Mouse (Mus musculus) left cerebral cortex, postnatal 14 days (tissue): ENCODE data around the gene Srp14. TPM values are rescaled to one million over a fixed set of nuclear protein-coding genes. Genes with fewer than 3 reads are reported as not detected.

Source experiments
- DNase-seq, 2 experiments: peaks; one replicate each; pipeline ENCODE4 v3.0.0; 2021 to 2022; ENCODE audit warnings: low spot score in 2 of 2, mixed read lengths in 1 of 2
- intact Hi-C: fragments of 180-260 bp; cut with DNase I; formaldehyde crosslinking; loops from one replicate; pipeline ENCODE4 v1.15.1; 2025
- total RNA-seq, 2 experiments: library from RNA; stranded (reverse); gene quantifications; 2 replicates each; pipeline ENCODE4 v1.2.3; 2021

Gene Srp14
- total RNA-seq, 2 experiments from 2014 or later = 157 to 167 TPM

- DNase-seq = no peak
- intact Hi-C loops = no loop called here
Measured at GRCm38 (mm10) chr2:118491741-118492395, 12.4 kb upstream of the Srp14 start.

- intact Hi-C loops = no loop called here
- DNase-seq = peak; percentile 37 to 48
Measured at GRCm38 (mm10) chr2:118491281-118491731, 11.8 kb upstream of the Srp14 start.

DNA sequence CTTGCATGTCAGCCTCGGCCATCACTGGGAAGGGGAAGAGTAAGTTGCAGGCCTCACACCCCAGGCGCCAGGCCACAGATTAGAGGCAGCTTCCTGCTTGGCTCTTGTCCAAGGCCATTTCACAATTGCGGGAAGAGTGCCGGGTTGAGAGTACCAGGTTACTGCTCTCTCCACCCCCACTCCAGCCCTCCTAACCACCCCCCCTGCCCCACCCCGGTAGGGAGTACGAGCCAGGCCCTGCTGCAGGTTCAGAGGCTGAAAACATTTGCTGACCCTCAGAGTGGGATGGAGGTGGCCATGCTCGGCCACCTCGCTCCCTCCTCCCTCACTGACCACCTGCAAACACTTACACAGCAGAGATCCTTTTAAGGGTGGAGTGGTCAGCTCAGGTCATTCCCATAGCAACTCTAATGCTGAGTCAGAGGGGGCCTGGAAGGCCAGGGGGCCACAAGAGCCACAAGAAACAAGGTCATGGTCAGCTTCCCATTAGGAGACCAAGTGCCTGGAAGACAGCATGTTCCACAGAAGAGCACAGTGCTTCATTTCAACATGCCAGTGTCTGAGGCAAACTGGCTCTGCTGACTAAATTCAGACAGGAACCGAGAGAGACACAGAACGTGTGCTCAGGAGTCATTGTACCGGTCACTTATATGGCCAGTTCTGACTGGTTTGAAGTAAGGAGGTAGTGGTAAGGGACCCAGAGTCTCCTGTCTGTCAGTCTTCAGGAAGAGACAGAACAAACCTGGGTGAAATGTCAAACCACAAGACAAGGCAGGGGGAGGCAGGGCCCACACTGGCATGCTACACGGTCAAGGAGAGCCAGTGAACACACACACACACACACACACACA, 11.0 kb upstream of the Srp14 start:
- peak; percentile 37 to 59 for DNase-seq
- intact Hi-C loops = no loop called here

- intact Hi-C loops = loop anchor here (2.0 to 10.0 kb wide), 5 partner anchors 59 to 397 kb away; partner anchors contain the start of genes Bmf and Inafm2
Measured at GRCm38 (mm10) chr2:118487806-118488205, 8.3 kb upstream of the Srp14 start.

DNA sequence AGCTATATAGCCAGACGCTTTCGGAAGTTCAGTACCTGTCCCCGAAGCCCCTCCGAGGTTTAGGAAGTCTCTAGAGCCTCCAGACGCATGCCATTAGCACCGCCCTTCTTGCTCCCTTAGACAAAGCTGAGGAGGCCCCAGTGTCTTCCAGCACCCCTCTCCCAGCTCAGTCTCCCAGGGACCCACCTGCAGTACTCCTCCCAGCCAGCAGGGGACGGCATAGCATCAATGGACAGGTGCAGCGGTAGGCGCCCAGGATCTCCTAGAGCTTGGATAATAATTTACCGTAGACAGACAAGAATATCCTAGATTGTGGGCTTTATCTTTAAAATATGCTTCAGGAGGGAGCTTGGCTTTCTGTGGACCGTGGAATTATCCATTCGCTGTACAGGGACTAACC, 7.4 kb upstream of the Srp14 start:
- peak; percentile 75 to 80 for DNase-seq
- intact Hi-C loops = loop anchor here (2.0 to 10.0 kb wide), 5 partner anchors 60 to 398 kb away; partner anchors contain the start of genes Bmf and Inafm2

More at GRCm38 (mm10) chr2:118487806-118488205, 8.3 kb upstream of the Srp14 start:
- no peak for DNase-seq

DNA sequence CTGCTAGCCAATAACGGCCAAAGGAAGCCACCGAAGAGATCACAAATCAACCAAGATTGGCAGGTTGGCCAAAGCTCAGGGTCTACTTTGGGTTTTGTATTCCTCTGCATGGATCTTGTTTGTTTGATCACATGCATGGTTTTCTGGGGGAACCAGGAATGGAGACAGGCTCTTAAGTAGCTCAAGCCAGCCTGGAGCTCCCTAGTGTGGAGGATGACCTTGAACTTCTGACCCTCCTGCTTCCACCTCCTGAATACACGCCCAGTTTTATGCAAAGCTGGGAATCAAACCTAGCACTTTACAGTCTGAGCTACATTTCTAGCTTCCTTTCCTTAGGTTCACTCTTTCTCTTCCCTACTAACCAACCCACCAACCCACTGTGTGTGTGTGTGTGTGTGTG, 5.9 kb upstream of the Srp14 start:
- no peak for DNase-seq
- intact Hi-C loops = loop anchor here (5.0 to 10.0 kb wide), 4 partner anchors 62 to 399 kb away; partner anchors contain the start of genes Bmf and Inafm2

GRCm38 (mm10) chr2:118484386-118484898, 4.9 kb upstream of the Srp14 start:
- intact Hi-C loops = loop anchor here (10.0 kb wide), 2 partner anchors 260 to 400 kb away; partner anchors contain the start of gene Inafm2
- no peak for DNase-seq

GRCm38 (mm10) chr2:118483032-118483431, 3.5 kb upstream of the Srp14 start:
- DNase-seq = no peak
- intact Hi-C loops = loop anchor here (10.0 kb wide), 2 partner anchors 262 to 402 kb away; partner anchors contain the start of gene Inafm2

DNA sequence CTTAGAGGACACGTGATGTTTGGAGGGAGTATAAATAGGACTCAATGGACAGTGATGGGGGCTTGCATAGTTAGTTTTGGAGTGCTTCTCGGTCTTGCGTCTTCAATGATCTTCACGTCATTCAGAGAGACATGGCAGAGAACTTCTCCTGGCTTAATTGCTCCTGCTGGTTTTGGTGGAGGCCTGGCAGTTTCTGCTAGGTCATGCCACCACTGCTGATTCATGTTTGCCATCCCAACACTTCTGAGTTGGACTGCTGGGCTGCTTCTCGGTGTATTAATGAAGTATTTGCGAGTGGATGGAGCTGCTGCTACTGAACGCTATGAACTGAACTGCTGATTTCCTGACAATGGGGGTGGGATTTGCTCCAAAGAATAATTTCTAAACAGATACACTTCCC, 1.4 kb upstream of the Srp14 start:
- DNase-seq = no peak
- intact Hi-C loops = loop anchor here (10.0 kb wide), 2 partner anchors 264 to 404 kb away; partner anchors contain the start of gene Inafm2

- intact Hi-C loops = loop anchor here (5.0 kb wide), 1 partner anchor 217 kb away; no protein-coding TSS in a partner anchor
- DNase-seq = no peak
Measured at GRCm38 (mm10) chr2:118478833-118479549, 520 bp downstream of the Srp14 start.

GRCm38 (mm10) chr2:118468354-118468753, 11.2 kb downstream of the Srp14 start:
- no peak for DNase-seq
- intact Hi-C loops = no loop called here

DNA sequence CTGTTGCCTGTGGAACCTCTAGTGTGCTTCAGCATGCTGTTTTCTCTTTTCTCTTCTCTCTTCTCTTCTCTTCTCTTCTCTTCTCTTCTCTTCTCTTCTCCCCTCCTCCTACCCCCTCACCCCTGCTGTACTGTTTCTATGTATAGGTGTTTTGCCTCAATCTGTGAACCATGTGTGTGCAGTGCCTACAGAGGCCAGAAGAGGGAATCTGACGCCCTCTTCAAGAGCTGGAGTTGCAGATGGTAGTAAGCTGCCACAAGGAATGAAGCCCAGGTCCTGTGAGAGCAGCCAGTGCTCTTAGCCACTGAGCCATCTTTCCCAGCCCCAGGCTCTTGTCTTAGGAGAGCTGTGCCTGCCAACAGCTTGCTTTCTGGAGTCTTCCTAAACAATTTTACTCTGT, 12.9 kb downstream of the Srp14 start:
- no peak for DNase-seq
- intact Hi-C loops = no loop called here

DNA sequence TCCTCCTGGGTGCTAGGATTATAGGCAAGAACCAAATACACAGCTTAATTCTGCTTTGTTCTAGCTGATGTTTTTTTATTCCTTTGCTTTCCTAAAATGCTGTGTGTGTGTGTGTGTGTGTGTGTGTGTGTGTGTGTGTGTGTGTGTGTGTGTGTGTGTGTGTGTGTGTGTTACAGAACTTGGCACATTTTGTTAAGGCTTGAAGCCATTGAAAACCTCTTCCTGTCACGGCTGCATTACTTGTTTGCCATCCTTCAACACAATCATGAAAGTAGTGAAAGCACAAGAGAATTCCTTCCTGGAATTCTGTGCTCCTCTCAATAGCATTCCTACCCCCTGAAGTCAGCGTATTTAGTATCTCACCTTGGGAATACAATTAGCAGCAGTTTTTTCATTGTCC, 13.6 kb downstream of the Srp14 start:
- intact Hi-C loops = no loop called here
- DNase-seq = no peak

GRCm38 (mm10) chr2:118464450-118464849, 15.1 kb downstream of the Srp14 start:
- intact Hi-C loops = no loop called here
- no peak for DNase-seq

GRCm38 (mm10) chr2:118463480-118463879, 16.0 kb downstream of the Srp14 start:
- intact Hi-C loops = no loop called here
- peak in 1 of 2 experiments; percentile 36 for DNase-seq

GRCm38 (mm10) chr2:118461480-118462165, 17.9 kb downstream of the Srp14 start:
- intact Hi-C loops = no loop called here

GRCm38 (mm10) chr2:118457463-118458261, 21.8 kb downstream of the Srp14 start:
- peak; percentile 60 to 76 for DNase-seq
- intact Hi-C loops = no loop called here

More at GRCm38 (mm10) chr2:118461480-118462165, 17.9 kb downstream of the Srp14 start:
- DNase-seq = no peak

DNA sequence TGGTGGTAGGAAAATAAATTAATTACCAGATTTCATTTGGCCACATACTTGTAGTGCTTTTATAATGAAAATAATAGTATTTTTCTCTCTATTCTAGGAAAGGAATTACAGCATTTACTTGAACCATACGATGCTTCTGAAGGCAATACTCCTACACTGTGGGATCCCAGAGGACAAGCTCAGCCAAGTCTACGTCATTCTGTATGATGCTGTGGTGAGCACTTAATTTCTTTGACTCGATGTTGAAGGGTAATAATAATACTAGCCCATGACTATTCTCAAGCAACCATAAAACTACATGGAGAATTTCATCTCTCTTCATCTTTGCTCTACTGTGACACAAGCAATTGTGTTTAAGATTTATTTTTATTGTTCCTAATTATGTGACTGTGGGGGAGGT, 22.5 kb downstream of the Srp14 start:
- DNase-seq = no peak
- intact Hi-C loops = no loop called here
